Mouse (Mus musculus) embryonic facial prominence, embryonic 14.5 days (tissue): ENCODE results near the gene Bri3bp. TPM values are rescaled to one million over a fixed set of nuclear protein-coding genes. Genes with fewer than 3 reads are reported as not detected.

Experiments used
- ATAC-seq: fragments of 200-750 bp; cut with Nextera tagmentation; 2 replicates; pipeline ENCODE4 v1.8.0; 2017; ENCODE audit warnings: low read depth, moderate number of reproducible peaks, moderate TSS enrichment
- DNase-seq: peaks from one replicate; pipeline ENCODE4 v3.0.0-alpha.2; 2015; ENCODE audit warnings: low spot score
- H3K27ac ChIP-seq: fragments of 300-500 bp; sonication (generic); replicated peaks from 2 replicates; pipeline ENCODE4 v1.5.1; 2014; ENCODE audit warnings: low read depth, mild to moderate bottlenecking, low read length, moderate library complexity
- H3K27me3 ChIP-seq: fragments of 300-500 bp; sonication (generic); replicated peaks from 2 replicates; pipeline ENCODE4 v1.6.1; 2014; ENCODE audit warnings: low read length; ENCODE audit not compliant: control insufficient read depth, insufficient read depth
- H3K36me3 ChIP-seq: fragments of 300-500 bp; sonication (generic); 2 replicates; pipeline ENCODE4 v1.6.1; 2014; ENCODE audit warnings: low read length, mixed read lengths; ENCODE audit not compliant: control insufficient read depth, insufficient read depth
- H3K4me1 ChIP-seq: fragments of 300-500 bp; sonication (generic); 2 replicates; pipeline ENCODE4 v1.6.1; 2014; ENCODE audit warnings: antibody characterized with exemption, low read length; ENCODE audit not compliant: control insufficient read depth, insufficient read depth
- H3K4me2 ChIP-seq: fragments of 300-500 bp; sonication (generic); 2 replicates; pipeline ENCODE4 v1.6.1; 2014; ENCODE audit warnings: low read depth, mild to moderate bottlenecking, low read length, moderate library complexity, mixed read lengths
- H3K4me3 ChIP-seq: fragments of 300-500 bp; sonication (generic); 2 replicates; pipeline ENCODE4 v1.5.1; 2014; ENCODE audit warnings: low read depth, mild to moderate bottlenecking, low read length
- H3K9ac ChIP-seq: fragments of 300-500 bp; sonication (generic); 2 replicates; pipeline ENCODE4 v1.6.1; 2014; ENCODE audit warnings: low read depth, mild to moderate bottlenecking, low read length, moderate library complexity, mixed read lengths
- H3K9me3 ChIP-seq: fragments of 300-500 bp; sonication (generic); 2 replicates; pipeline ENCODE4 v1.6.1; 2016; ENCODE audit warnings: low read length; ENCODE audit not compliant: control insufficient read depth
- whole genome bisulfite sequencing: fragments of 180-500 bp; shearing (Covaris S2); extraction: QIAGEN DNeasy Blood & Tissue Kit; methylation state at CpG from one replicate; pipeline ENCODE4 v1.1.7; 2014; 5-methylcytosine and 5-hydroxymethylcytosine counted together
- polyA plus RNA-seq: library from polyadenylated mRNA; unstranded; fragments of >200 nt; fragmentation: Nextera tagmentation; extraction: Ambion mirVana; gene quantifications from 2 replicates; pipeline ENCODE4 v1.2.1, GENCODE M21; 2014

Bri3bp gene
- polyA plus RNA-seq, 1 experiment from 2014 or later = 28.8 TPM

- H3K4me3 ChIP-seq = peak overlapping the region; percentile 94
- H3K9me3 ChIP-seq = no peaks in the 10 kb centered on the region
- WGBS = 20% methylated on average over 25 of the region's 27 CpGs
- H3K27me3 ChIP-seq = no peaks in the 10 kb centered on the region
- peaks cover 4% of the 10 kb centered on the region for H3K4me1 ChIP-seq
- peak overlapping the region; percentile 89 for H3K9ac ChIP-seq
- DNase-seq (peak; percentile 6), ATAC-seq (peak; percentile 5; the same call in 1 of the 2 replicates)
- peak overlapping the region; percentile 67; the same call in 1 of the 2 replicates for H3K27ac ChIP-seq
- no peaks in the 10 kb centered on the region for H3K36me3 ChIP-seq
- H3K4me2 ChIP-seq = peak overlapping the region; percentile 89
Observed at GRCm38 (mm10) chr5:125442136-125442995, 998 bp downstream of the Bri3bp start.

GRCm38 (mm10) chr5:125443335-125443734 lies 2.0 kb downstream of the Bri3bp start:
- H3K27ac ChIP-seq = no peak overlapping the region
- no peaks in the 10 kb centered on the region for H3K36me3 ChIP-seq
- no peak overlapping the region for H3K4me3 ChIP-seq
- no peak overlapping the region for H3K9ac ChIP-seq
- 87% methylated on average over 5 of the region's 5 CpGs for WGBS
- H3K4me2 ChIP-seq = no peak overlapping the region
- H3K9me3 ChIP-seq = no peaks in the 10 kb centered on the region
- ATAC-seq (no peak), DNase-seq (no peak)
- H3K4me1 ChIP-seq = peaks cover 4% of the 10 kb centered on the region
- H3K27me3 ChIP-seq = no peaks in the 10 kb centered on the region

GRCm38 (mm10) chr5:125443915-125444314 lies 2.5 kb downstream of the Bri3bp start:
- H3K9ac ChIP-seq = no peak overlapping the region
- DNase-seq = no peak
- H3K9me3 ChIP-seq = no peaks in the 10 kb centered on the region
- no peak for ATAC-seq
- 76% methylated on average over 3 of the region's 3 CpGs for WGBS
- H3K27ac ChIP-seq = no peak overlapping the region
- H3K4me2 ChIP-seq = no peak overlapping the region
- H3K4me3 ChIP-seq = no peak overlapping the region
- peaks cover 4% of the 10 kb centered on the region for H3K4me1 ChIP-seq
- no peaks in the 10 kb centered on the region for H3K27me3 ChIP-seq
- no peaks in the 10 kb centered on the region for H3K36me3 ChIP-seq

- H3K36me3 ChIP-seq = no peaks in the 10 kb centered on the region
Observed at GRCm38 (mm10) chr5:125444554-125444953, 3.2 kb downstream of the Bri3bp start.

GRCm38 (mm10) chr5:125446344-125446743 lies 5.0 kb downstream of the Bri3bp start:
- Histone ChIP-seq H3K27ac (no peak overlapping the region), H3K4me2 (no peak overlapping the region), H3K36me3 (no peaks in the 10 kb centered on the region), H3K9ac (no peak overlapping the region), H3K27me3 (no peaks in the 10 kb centered on the region), H3K4me1 (peaks cover 4% of the 10 kb centered on the region), H3K9me3 (no peaks in the 10 kb centered on the region), H3K4me3 (no peak overlapping the region)
- ATAC-seq = no peak
- WGBS = 79% methylated on average over 7 of the region's 7 CpGs
- DNase-seq = no peak

More at GRCm38 (mm10) chr5:125444554-125444953, 3.2 kb downstream of the Bri3bp start:
- Histone ChIP-seq H3K4me1 (peaks cover 4% of the 10 kb centered on the region), H3K4me3 (no peak overlapping the region), H3K9ac (no peak overlapping the region), H3K27me3 (no peaks in the 10 kb centered on the region), H3K27ac (no peak overlapping the region), H3K9me3 (no peaks in the 10 kb centered on the region), H3K4me2 (no peak overlapping the region)
- DNase-seq (no peak), ATAC-seq (no peak)
- 91% methylated on average over 4 of the region's 4 CpGs for WGBS

- Histone ChIP-seq H3K4me2 (no peak overlapping the region), H3K9me3 (no peaks in the 10 kb centered on the region)
- no peak for ATAC-seq
Observed at GRCm38 (mm10) chr5:125448026-125448425, 6.7 kb downstream of the Bri3bp start.

GRCm38 (mm10) chr5:125448631-125449030 lies 7.3 kb downstream of the Bri3bp start:
- peaks cover 6% of the 10 kb centered on the region; the same call in 1 of the 2 replicates for H3K36me3 ChIP-seq
- ATAC-seq = no peak
- H3K4me2 ChIP-seq = no peak overlapping the region
- H3K27me3 ChIP-seq = no peaks in the 10 kb centered on the region
- WGBS = 90% methylated on average over 4 of the region's 4 CpGs
- no peaks in the 10 kb centered on the region for H3K4me1 ChIP-seq
- H3K4me3 ChIP-seq = no peak overlapping the region
- no peak overlapping the region for H3K27ac ChIP-seq
- no peak overlapping the region for H3K9ac ChIP-seq
- no peaks in the 10 kb centered on the region for H3K9me3 ChIP-seq
- no peak for DNase-seq

More at GRCm38 (mm10) chr5:125448026-125448425, 6.7 kb downstream of the Bri3bp start:
- Histone ChIP-seq H3K4me1 (no peaks in the 10 kb centered on the region), H3K9ac (no peak overlapping the region), H3K27me3 (no peaks in the 10 kb centered on the region), H3K4me3 (no peak overlapping the region), H3K36me3 (peaks cover 6% of the 10 kb centered on the region; the same call in 1 of the 2 replicates), H3K27ac (no peak overlapping the region)
- WGBS = 89% methylated on average over 3 of the region's 3 CpGs
- no peak for DNase-seq

- Histone ChIP-seq H3K4me1 (no peaks in the 10 kb centered on the region), H3K36me3 (peaks cover 10% of the 10 kb centered on the region; the same call in 1 of the 2 replicates), H3K4me2 (no peak overlapping the region), H3K9ac (no peak overlapping the region), H3K27ac (no peak overlapping the region), H3K27me3 (no peaks in the 10 kb centered on the region), H3K9me3 (no peaks in the 10 kb centered on the region), H3K4me3 (no peak overlapping the region)
- no peak for DNase-seq
- no peak for ATAC-seq
- 71% methylated on average over 5 of the region's 5 CpGs for WGBS
Observed at GRCm38 (mm10) chr5:125449306-125449705, 7.9 kb downstream of the Bri3bp start.
